Mouse (Mus musculus) limb, embryonic 14.5 days (tissue): ENCODE measurements at regions not wholly inside any gene's neighbourhood (a gene's known extent, or its start where the extent isn't known, plus 50 kb on each side); places are given as distances from the start of the nearest gene placed in this dataset.

Source experiments
- ATAC-seq: fragments of 200-750 bp; cut with Nextera tagmentation; 2 replicates; pipeline ENCODE4 v1.8.0; 2017; ENCODE audit warnings: low read depth, moderate number of reproducible peaks, moderate TSS enrichment; ENCODE audit not compliant: low FRiP score
- DNase-seq: peaks from one replicate; pipeline ENCODE4 v3.0.0-alpha.2; 2015; ENCODE audit warnings: low spot score
- H3K27ac ChIP-seq: fragments of 300-500 bp; sonication (generic); replicated peaks from 2 replicates; pipeline ENCODE4 v1.5.1; 2014; ENCODE audit warnings: low read depth, mild to moderate bottlenecking, low read length, moderate library complexity, mixed read lengths
- H3K27me3 ChIP-seq: fragments of 300-500 bp; sonication (generic); 2 replicates; pipeline ENCODE4 v1.6.1; 2014; ENCODE audit warnings: low read length, mixed read lengths; ENCODE audit not compliant: control insufficient read depth, insufficient read depth
- H3K36me3 ChIP-seq: fragments of 300-500 bp; sonication (generic); 2 replicates; pipeline ENCODE4 v1.6.1; 2014; ENCODE audit warnings: mild to moderate bottlenecking, low read length, moderate library complexity, mixed read lengths; ENCODE audit not compliant: control insufficient read depth, insufficient read depth
- H3K4me1 ChIP-seq: fragments of 300-500 bp; sonication (generic); 2 replicates; pipeline ENCODE4 v1.6.1; 2014; ENCODE audit warnings: antibody characterized with exemption, low read length, mixed read lengths; ENCODE audit not compliant: control insufficient read depth, insufficient read depth
- H3K4me2 ChIP-seq: fragments of 300-500 bp; sonication (generic); replicated peaks from 2 replicates; pipeline ENCODE4 v1.6.1; 2014; ENCODE audit warnings: low read depth, mild to moderate bottlenecking, low read length, moderate library complexity; ENCODE audit not compliant: severe bottlenecking
- H3K4me3 ChIP-seq: fragments of 300-500 bp; sonication (generic); replicated peaks from 2 replicates; pipeline ENCODE4 v1.5.1; 2014; ENCODE audit warnings: low read length
- H3K9ac ChIP-seq: fragments of 300-500 bp; sonication (generic); 2 replicates; pipeline ENCODE4 v1.6.1; 2014; ENCODE audit warnings: mild to moderate bottlenecking, low read depth, low read length, moderate library complexity; ENCODE audit not compliant: severe bottlenecking
- H3K9me3 ChIP-seq: fragments of 300-500 bp; sonication (generic); 2 replicates; pipeline ENCODE4 v1.6.1; 2016; ENCODE audit warnings: low read length; ENCODE audit not compliant: control insufficient read depth
- POLR2A ChIP-seq: fragments of 200-500 bp; IDR thresholded peaks from 2 replicates; pipeline ENCODE4 v1.8.0; 2012; ENCODE audit warnings: inconsistent platforms, mild to moderate bottlenecking, moderate library complexity, borderline replicate concordance; ENCODE audit not compliant: insufficient read depth, insufficient read length; ENCODE audit errors: extremely low read depth
- WGBS: fragments of 180-500 bp; shearing (Covaris S2); extraction: QIAGEN DNeasy Blood & Tissue Kit; methylation state at CpG from one replicate; pipeline ENCODE4 v1.1.7; 2014; 5-methylcytosine and 5-hydroxymethylcytosine counted together

GRCm38 (mm10) chr2:129911203-129911921 is 100.8 kb upstream of the Tgm3 start:
- no peak overlapping the region for H3K27ac ChIP-seq
- H3K4me2 ChIP-seq: peak overlapping the region; percentile 20; the same call in 1 of the 2 replicates
- WGBS: 21% methylated on average over 19 of the region's 19 CpGs
- peaks cover 9% of the 10 kb centered on the region; the same call in 1 of the 2 replicates for H3K4me1 ChIP-seq
- TF ChIP-seq POLR2A: no peak
- H3K36me3 ChIP-seq: no peaks in the 10 kb centered on the region
- H3K4me3 ChIP-seq: no peak overlapping the region
- DNase-seq: peak; percentile 17
- H3K27me3 ChIP-seq: no peaks in the 10 kb centered on the region
- no peaks in the 10 kb centered on the region for H3K9me3 ChIP-seq
- H3K9ac ChIP-seq: no peak overlapping the region
- ATAC-seq: peak; percentile 51; the same call in 1 of the 2 replicates

GRCm38 (mm10) chr2:129912556-129912955 is 99.6 kb upstream of the Tgm3 start:
- WGBS: 43% methylated on average over 8 of the region's 8 CpGs
- Histone ChIP-seq H3K4me2 (no peak overlapping the region), H3K9ac (no peak overlapping the region), H3K27ac (no peak overlapping the region), H3K9me3 (no peaks in the 10 kb centered on the region), H3K36me3 (no peaks in the 10 kb centered on the region), H3K4me3 (no peak overlapping the region), H3K4me1 (peaks cover 9% of the 10 kb centered on the region; the same call in 1 of the 2 replicates), H3K27me3 (no peaks in the 10 kb centered on the region)
- no peak for ATAC-seq
- DNase-seq: no peak
- TF ChIP-seq POLR2A: no peak

GRCm38 (mm10) chr2:129914261-129914660 is 97.9 kb upstream of the Tgm3 start:
- H3K36me3 ChIP-seq: no peaks in the 10 kb centered on the region
- peaks cover 5% of the 10 kb centered on the region; the same call in 1 of the 2 replicates for H3K4me1 ChIP-seq
- TF ChIP-seq POLR2A: no peak
- H3K4me2 ChIP-seq: no peak overlapping the region
- 65% methylated on average over 8 of the region's 8 CpGs for WGBS
- H3K27me3 ChIP-seq: no peaks in the 10 kb centered on the region
- no peaks in the 10 kb centered on the region for H3K9me3 ChIP-seq
- no peak overlapping the region for H3K4me3 ChIP-seq
- no peak overlapping the region for H3K9ac ChIP-seq
- H3K27ac ChIP-seq: no peak overlapping the region
- DNase-seq (no peak), ATAC-seq (no peak)

GRCm38 (mm10) chr2:129916411-129916810 is 95.7 kb upstream of the Tgm3 start:
- H3K9ac ChIP-seq: no peak overlapping the region
- ATAC-seq (no peak), DNase-seq (no peak)
- no peaks in the 10 kb centered on the region for H3K36me3 ChIP-seq
- WGBS: 92% methylated on average over 7 of the region's 7 CpGs
- no peak overlapping the region for H3K27ac ChIP-seq
- no peak overlapping the region for H3K4me3 ChIP-seq
- H3K27me3 ChIP-seq: no peaks in the 10 kb centered on the region
- no peak for TF ChIP-seq POLR2A
- 0 out of 2 replicates have a peak, but pooled peaks cover 2% of the 10 kb centered on the region for H3K4me1 ChIP-seq
- no peak overlapping the region for H3K4me2 ChIP-seq
- no peaks in the 10 kb centered on the region for H3K9me3 ChIP-seq

- no peak for TF ChIP-seq POLR2A
- Histone ChIP-seq H3K27ac (no peak overlapping the region), H3K4me1 (no peaks in the 10 kb centered on the region), H3K9ac (no peak overlapping the region), H3K4me2 (no peak overlapping the region), H3K4me3 (no peak overlapping the region), H3K9me3 (no peaks in the 10 kb centered on the region), H3K36me3 (no peaks in the 10 kb centered on the region), H3K27me3 (no peaks in the 10 kb centered on the region)
- DNase-seq: no peak
- WGBS: 77% methylated on average over 9 of the region's 9 CpGs
- no peak for ATAC-seq
These were observed 93.9 kb upstream of the Tgm3 start for GRCm38 (mm10) chr2:129918141-129918790.
